Mouse (Mus musculus) frontal cortex, postnatal 14 days (tissue): ENCODE results near the gene Ptma.

ENCODE experiments used
- DNase-seq, 2 experiments: peaks; one replicate each; pipeline ENCODE4 v3.0.0; 2022; ENCODE audit warnings: low spot score in 2 of 2

Gene Ptma

DNA sequence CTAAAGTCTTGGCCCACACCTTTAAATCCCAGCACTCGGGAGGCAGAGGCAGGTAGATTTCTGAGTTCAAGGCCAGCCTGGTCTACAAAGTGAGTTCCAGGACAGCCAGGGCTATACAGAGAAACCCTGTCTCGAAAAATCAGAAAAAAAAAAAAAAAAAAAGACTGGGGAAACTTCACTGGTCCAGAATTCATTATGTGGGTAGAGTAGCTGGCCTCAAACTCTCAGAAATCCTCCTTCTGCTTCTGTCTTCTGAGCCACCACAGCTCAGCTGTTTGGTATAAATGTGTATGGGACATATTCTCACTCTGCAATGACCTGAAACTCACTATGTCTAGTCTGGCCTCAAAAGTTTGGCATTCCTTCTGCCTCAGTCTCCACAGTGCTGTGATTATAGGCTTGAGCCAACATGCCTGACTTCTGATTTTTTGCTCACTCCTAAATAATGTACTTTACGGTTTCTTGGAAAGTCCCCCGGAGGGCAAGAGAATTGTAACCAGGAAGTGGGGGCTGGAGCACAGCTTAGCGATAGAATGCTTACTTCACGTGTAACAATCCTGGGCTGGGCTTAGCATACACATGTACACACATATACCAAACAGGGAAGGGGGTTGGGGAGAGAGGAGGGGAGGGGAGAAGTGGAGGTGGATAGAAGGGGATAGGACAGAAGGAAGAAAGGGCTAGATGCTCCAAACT lies 10.7 kb upstream of the Ptma start:
- DNase-seq = no peak

GRCm38 (mm10) chr1:86517076-86517475 lies 9.4 kb upstream of the Ptma start:
- DNase-seq = no peak

DNA sequence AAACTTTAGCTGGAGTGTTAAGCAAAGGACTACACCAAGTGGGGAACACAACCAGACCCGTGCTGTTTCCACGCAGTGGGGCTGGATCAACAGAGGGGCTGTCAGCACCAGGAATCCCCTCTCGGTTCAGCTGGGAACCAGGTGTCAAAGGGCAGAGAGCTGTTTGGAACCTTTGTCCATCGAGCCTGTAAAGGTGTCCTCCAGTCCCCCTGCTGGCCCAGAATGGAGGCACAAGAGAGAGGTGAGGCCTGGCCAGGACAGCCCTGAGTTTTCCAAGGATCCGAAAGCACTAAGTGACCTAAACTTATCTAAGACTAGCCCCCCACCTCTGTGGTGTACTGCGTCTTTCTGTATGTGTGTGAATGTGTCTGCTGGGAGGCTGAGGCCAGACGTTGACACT lies 6.2 kb upstream of the Ptma start:
- DNase-seq = no peak

- no peak for DNase-seq
Observed at GRCm38 (mm10) chr1:86522286-86522871, 4.1 kb upstream of the Ptma start.

DNA sequence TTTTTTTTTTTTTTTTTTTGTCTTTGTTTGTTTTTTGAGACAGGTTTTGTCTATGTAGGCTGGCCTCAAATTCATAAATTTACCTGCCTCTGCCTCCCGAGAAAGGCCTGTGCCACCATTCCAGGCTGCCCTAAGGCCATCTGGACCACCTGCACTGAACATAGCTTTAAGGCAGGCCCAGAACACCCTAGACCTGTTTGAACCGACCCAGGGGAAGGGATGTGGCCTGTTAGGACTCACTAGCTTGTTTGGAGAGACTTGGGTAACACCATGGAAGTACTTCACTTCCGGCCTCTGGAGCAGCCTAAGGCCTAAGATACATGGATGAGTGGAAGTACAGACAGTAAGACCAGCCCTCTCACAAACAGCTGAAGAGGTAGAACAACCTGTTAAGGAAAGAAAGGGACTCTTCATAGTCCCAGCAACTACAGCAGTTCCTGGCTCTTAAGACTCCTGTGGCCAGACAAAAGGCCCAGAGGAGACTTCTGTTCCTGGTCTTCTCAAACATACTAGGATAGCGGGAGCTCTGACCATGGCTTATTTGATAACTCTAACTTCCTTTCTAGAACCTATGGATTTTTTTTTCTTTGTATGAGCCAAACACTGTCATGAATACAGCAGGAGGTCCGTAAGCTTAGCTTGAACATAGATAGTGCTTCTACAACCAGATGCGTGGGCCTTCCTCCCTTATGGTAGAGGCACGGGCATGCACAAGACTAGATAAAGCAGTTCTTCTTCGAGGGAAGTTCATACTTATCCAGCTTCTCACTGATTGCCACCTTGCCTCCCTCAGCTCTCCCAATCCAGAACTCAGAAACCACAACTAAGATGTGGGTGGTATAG lies 2.5 kb upstream of the Ptma start:
- no peak for DNase-seq

DNA sequence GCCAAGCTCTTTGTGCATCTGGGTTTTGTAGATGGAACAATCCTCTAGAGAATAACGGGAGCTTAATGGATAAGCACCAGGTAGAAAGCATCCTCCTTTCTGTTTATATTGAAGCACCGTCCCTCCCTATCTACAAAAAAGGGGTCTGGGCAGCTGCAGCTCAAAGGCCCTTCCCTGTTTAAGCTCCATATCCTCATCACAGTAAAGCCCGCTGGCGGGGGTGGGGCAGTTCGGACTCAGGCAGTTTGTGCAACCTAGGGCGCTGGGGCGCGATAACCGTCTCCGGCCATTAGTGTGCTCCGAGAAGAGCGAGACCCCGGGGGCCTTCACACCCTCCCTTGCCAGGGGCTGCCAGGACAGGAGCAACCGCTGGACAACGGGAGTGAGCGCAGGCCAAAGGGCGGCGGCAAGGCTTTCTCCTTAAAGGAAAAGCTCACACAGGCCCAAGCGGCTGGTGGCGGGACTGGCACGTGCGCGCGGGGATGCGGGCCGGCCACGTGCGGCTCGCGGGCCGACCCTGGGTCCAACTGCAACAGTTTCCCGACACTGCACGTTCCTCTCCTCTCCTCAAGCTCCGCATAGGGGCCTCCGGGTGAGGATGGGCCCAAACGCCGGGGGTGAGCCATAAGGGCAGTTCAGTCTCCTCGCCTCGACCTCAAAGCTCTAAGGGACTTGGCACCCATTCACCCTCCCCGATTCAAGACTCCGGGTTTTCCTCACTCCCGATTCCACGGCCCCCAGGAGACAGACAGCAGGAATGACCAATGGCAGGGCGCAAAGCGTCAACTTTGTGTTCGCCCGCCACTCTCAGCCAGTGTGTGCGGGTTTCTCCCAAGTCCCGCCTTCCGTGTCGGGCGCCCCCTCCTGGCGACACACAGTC lies 1.7 kb upstream of the Ptma start:
- peak; percentile 99 to 100 for DNase-seq

DNA sequence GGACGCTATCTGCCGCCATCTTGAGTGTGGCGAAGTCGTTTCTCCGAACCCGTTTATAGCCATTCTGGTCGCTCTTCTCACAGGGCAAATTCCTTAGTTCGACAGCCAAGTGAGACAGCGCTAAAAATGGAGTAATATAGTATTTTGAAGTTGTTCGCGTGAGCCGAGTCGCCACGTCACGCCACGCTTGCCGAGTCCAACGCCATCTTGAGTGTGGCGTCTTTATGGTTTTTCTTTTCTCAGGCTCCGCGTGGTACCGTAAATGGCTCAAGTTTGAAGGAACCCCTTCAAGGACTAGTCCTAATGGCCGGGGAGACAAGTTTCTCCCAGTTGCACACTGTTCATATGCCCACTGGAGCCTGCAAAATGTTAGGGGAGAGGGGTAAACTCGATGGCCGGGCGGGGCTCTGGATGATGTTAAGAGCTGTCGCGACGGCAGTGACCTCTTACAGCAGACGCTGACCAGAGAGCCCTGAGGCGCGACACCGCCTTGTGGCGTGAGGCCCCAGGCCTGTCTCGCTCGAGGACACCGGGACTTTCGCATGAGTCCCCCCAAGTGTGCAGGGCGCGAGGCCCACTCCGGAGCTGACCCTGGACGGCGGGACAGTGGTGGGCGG lies 919 bp upstream of the Ptma start:
- peak; percentile 68 to 81 for DNase-seq

GRCm38 (mm10) chr1:86526789-86527598 lies 468 bp downstream of the Ptma start:
- DNase-seq = no peak

- peak; percentile 90 for DNase-seq
Observed at GRCm38 (mm10) chr1:86527599-86528486, 1.3 kb downstream of the Ptma start.

GRCm38 (mm10) chr1:86528571-86529180 lies 2.1 kb downstream of the Ptma start:
- DNase-seq = no peak

GRCm38 (mm10) chr1:86529590-86529989 lies 3.1 kb downstream of the Ptma start:
- no peak for DNase-seq

- no peak for DNase-seq
Observed at GRCm38 (mm10) chr1:86530871-86531546, 4.5 kb downstream of the Ptma start.

GRCm38 (mm10) chr1:86531547-86532321 lies 5.2 kb downstream of the Ptma start:
- no peak for DNase-seq

GRCm38 (mm10) chr1:86532362-86533051 lies 6.0 kb downstream of the Ptma start:
- peak; percentile 84 to 95 for DNase-seq

DNA sequence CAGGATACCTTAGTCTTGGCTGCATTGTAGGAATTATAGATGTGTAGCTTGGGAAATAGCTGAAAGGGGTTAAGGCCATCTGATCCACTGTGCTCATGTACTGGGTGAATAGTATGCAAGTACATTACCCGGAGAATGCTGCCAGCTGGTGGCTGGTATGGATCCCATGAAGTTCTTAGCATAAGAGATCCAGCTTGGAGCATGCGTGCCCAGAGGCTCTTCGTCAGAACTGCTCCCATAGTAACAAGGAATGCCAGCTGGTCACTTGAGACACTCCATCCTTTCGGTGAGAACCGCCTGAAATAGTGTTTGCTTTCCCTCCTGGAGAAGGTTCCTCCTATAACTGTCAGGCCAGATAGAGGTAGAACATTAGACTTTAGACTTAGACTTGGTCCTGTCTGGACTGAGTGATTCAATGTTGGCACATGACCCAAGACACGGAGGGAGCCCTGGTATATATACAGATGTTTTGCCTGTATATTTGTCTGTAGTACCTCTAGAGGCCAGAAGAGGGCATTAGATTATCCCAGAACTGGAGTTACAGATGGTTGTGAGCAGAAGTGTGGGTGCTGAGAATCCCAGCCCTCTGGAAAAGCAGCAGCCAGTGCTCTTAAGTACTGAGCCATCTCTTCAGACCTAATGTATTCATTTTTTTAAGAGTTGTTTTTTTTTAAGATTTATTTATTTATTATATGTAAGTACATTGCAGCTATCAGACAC lies 7.0 kb downstream of the Ptma start:
- peak; percentile 47 to 72 for DNase-seq

DNA sequence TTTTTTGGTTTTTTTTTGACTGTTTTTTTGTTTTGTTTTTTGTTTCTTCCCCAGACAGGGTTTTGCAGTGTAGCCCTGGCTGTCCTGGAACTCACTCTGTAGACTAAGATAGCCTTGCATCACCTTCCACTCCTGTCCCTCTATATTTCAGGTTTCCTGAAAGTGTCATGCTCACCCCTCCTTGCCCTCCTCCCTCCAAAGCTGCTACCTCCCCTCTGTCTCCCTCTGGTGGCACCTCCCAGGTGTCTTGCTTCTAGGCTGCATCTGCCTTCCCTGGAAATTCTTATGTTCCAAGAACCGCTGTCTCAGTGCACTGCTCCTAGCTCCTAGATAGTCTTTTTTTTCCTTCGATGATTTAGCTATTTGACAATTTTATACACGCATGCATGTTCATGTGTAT lies 11.9 kb downstream of the Ptma start:
- no peak for DNase-seq
